Mouse (Mus musculus): ENCODE measurements around the gene Nasp.
A peak's percentile ranks its signal among the peaks of the same experiment; 100 is the strongest.

Gene Nasp

DNA sequence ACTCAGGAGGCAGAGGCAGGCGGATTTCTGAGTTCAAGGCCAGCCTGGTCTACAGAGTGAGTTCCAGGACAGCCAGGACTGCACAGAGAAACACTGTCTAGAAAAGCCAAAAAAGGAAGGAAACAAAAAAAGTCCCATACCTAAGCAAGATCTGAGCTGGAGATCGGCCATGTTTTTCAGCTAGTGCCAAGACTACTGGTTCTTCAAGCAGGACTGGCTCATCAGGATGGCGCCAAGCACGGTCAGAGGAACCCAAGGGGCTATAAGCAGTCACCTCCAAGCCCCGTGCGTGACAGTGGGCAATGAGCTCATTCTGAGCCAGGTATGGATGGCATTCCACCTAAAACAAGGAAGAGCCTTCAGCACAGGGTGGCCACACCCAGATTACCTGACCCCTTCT, 11.1 kb upstream of the Nasp start:
- no peak for DNase-seq (ENCODE audit: low spot score in 2 of 2)

DNA sequence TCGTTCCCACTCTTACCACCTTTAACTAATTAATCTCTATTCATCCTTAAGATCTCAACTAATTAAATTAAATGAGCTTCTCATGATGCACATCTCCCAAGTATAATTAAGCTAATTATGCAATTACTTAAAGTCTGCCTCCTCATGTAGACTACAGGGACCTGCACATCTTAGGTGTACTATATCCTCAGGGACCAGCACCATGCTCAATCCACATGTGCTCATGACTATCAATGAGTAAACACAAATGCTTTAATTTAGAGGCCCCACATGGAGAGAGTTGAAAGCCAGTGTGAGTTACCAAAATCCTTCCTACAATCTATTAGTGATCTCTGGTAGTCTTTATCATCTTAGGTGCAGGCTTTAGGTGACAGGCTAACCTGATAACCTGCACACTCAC, 7.5 kb upstream of the Nasp start:
- DNase-seq (ENCODE audit: low spot score in 2 of 2): no peak

- DNase-seq (ENCODE audit: low spot score in 2 of 2): peak; percentile 84 to 91
These were observed 403 bp downstream of the Nasp start for GRCm38 (mm10) chr4:116627359-116627716.

DNA sequence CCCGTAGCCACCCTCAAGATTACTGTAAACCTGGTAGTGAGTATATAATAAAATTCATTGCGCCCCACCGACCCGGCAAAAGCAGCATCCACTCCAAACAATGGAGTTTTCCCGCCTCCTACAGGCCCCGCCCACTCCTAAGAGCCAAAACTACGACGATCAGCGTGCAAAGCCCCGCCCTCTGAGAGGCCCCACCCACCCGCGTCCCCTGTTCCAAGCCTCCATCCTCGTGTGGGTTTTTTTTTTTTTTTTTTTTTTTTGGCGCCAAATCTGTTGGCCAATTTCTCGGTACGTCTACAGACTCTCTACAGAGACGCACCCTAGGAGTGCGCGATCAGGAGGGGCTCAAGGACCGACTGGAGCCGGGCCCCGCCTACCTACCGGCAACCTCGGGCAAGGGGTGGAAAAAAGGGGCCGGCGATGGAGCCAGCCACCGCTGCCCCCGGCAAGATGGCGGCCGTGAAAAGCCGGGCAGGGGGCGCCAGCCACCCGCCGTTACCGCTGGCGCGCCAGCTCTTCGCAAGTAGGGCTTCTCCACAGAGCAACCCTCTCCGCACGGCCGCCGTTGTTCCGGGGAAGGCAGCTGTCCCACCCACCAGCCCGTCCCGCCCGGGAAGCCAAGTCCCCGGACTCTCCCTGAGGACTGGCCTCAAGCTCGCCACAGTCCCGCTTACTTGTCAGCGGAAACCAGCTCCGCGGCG, 933 bp downstream of the Nasp start:
- DNase-seq (ENCODE audit: low spot score in 2 of 2): peak; percentile 70 to 84

DNA sequence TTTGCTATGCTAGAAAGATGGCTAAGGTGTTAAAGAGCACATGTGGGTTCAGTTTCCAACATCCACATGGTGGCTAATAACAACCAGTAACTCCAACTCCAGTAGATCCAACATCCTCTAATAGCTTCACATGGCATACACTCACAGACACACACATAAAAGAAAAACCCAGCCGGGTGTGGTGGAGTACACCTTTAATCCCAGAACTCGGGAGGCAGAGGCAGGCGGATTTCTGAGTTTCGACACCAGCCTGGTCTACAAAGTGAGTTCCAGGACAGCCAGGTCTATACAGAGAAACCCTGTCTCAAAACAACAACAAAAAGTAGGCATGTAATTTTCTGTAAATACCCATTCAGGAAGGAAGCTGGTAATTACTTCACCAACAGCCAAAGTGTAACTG, 2.9 kb downstream of the Nasp start:
- DNase-seq (ENCODE audit: low spot score in 2 of 2): no peak

DNA sequence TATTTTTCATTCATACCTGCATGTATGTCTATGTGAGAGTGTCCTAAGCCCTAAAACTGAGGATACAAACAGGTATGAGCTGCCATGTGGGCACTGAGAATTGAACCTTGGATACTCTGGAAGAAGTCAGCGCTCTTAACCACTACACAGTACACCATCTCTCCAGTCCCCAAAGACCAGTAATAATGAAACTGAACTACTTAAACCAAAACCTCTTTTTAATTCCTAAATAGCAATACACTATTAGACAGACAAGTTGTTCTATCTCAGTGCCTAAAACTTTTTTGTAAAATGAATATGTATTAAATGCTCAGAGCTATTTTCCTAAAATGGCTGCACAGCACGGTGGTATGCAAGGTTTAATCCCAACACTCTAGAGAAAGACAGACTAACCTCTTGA, 12.5 kb downstream of the Nasp start:
- no peak for DNase-seq (ENCODE audit: low spot score in 2 of 2)

DNA sequence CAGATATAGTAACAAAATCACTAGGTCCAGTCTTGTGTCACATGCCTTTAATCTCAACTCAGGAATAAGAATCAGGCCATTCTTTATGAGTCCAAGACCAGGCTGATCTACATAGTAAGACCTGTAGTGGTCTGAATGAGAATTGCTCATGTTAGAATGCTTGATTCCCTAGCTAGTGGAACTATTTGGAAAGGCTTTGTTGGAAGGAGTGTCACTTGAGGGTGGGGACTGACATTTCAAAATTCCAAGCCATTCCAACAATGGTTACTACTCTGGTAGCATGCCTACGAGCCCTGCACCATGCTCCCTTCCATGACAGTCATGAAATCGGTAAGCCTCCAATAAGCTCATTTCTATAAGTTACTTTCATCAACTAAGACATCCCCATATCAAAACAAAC, 15.1 kb downstream of the Nasp start:
- DNase-seq (ENCODE audit: low spot score in 2 of 2): no peak

GRCm38 (mm10) chr4:116596978-116597881, 30.5 kb downstream of the Nasp start:
- DNase-seq (ENCODE audit: low spot score in 2 of 2): peak; percentile 80 to 88

DNA sequence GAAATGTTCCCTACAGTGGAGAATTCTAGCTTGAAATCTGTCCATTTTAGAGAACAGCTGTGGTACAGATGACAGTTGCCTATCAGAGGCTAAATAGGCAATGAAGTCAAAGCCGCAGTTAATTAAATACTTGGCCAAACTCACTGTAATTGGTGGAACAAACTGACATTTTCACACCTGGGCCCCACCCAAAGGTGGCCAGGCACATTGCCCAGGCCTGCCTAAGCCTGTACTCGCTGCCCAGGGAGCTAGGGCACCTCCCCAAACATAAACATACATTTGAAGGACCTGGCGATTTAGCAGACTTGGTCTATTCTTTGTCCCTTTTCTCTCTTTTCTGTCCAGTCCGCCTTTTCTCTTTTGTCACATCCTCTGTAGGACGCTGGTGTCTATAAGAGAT, 31.4 kb downstream of the Nasp start, which contains the start of gene Ccdc17:
TSS of gene Ccdc17 (plus strand) at position 276 of the 400 bp plus-strand sequence.
- no peak for DNase-seq (ENCODE audit: low spot score in 2 of 2)

DNA sequence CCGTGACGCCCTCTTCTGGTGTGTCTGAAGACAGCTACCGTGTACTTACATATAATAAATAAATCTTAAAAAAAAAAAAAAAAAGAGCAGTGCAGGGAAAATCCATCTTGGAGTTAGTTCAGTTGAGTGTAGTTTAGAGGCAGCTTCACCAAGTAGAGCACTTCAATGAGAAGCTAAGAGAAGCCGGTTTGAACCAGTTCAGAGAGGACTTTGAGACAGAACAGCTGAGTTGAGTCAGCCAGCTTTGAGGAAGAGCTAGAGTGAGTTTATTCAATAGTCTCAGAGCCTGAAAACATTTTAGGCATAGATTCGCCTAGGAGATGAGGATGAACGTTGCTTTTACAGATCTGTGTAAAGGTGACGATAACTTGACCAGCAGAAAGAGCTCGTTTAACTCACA, 31.9 kb downstream of the Nasp start:
- DNase-seq (ENCODE audit: low spot score in 2 of 2): no peak

- no peak for DNase-seq (ENCODE audit: low spot score in 2 of 2)
These were observed 69.4 kb downstream of the Nasp start for GRCm38 (mm10) chr4:116558151-116558882.

GRCm38 (mm10) chr4:116557306-116558121, 70.2 kb downstream of the Nasp start, which contains the start of gene Gpbp1l1:
Gene Gpbp1l1 (plus strand): TSS chr4:116557658.
- peak; percentile 97 to 98 for DNase-seq (ENCODE audit: low spot score in 2 of 2)

DNA sequence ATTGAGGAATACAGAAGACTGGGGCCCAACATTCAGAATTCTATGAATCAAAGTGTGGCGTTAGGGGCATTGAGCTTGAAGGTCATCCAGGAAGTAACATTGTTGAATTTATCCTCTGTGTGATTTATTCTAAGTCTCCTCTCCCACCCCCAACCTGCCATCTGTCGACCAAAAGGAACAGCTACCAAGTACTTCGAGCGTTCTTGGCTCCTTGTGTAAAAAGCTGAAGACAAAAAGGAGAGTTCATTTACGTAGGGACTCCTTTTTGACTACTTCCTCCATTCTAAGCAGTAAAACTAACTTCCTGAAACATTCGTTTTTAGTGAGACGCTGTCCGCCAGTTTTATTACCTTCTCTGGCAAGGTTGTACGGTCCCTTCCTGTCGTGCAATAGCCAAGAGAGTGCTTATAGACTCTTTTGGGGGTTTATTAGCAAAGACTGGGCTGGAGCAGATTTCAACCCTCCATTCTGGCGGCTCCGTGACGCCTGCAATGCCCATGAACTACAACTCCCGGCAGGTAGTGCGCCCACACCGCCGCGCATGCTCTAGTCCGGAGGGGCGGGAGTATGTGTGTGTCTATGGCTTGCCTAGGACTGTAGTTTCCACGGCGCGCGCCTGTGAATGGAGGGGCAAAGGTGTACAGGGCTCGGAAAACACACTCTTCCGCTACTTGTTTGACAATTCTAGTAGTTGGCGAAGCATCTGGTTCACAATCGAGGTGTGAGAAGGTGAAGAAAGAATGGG, 71.0 kb downstream of the Nasp start:
- DNase-seq (ENCODE audit: low spot score in 2 of 2): peak; percentile 87 to 90

DNA sequence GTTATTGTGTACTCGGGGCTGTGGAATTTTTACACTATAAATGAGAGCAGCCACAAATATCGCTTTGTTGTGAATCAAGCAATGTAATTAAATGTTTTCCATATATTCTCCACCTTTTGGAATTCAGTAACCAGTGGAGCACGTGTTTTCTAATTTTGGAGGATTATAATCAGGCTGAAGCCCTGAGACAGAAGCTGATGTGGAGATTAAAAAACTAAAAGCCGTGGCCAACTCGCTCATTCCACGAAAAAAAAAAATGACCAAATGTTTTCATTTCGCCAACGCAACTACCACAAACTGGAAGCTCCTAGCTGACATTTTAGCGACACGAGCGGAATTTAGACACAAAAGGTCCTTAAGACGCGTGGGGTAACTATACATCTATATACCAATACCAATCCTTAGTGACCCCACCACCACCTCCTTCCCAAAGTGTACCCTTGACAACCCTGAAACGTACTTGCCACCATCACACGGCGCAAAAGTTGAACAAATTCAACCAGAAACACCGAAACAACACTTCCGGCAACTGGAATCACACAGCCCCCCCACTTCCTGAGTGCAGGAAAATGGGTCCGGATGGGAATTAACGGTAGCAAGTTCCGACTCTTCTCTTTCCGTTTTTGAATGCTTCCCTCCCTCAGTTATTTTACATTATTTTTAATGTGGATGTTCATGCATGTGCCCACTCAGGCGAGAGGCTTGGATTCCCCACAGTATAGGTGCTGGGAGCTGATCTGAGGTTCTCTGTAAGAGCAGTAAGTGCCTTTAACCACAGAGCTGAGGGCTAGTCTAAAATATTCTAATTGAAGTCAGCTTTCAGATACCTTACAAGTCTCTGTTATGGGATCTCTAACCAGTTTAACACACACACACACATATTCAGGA, 72.1 kb downstream of the Nasp start, which contains the start of gene Tmem69:
TSS of gene Tmem69 (minus strand) at position 524 of the 888 bp plus-strand sequence.
- peak; percentile 61 to 67 for DNase-seq (ENCODE audit: low spot score in 2 of 2)

GRCm38 (mm10) chr4:116553035-116553434, 74.7 kb downstream of the Nasp start:
- DNase-seq (ENCODE audit: low spot score in 2 of 2): no peak
